Mouse (Mus musculus) forebrain, embryonic 13.5 days (tissue): Measurements from ENCODE around the gene Grrp1. TPM values are rescaled to one million over a fixed set of nuclear protein-coding genes. Genes with fewer than 3 reads are reported as not detected.
"Not testable (repeated sequence)": the region's sequence is repeated elsewhere in the genome, so short reads cannot be mapped to it uniquely, and the experiment has no call there.

Experiments used
- ATAC-seq: fragments of 200-750 bp; cut with Nextera tagmentation; 2 replicates; pipeline ENCODE4 v1.8.0; 2017
- H3K27ac ChIP-seq: fragments of 300-500 bp; sonication (generic); 2 replicates; pipeline ENCODE4 v1.5.1; 2015; ENCODE audit warnings: inconsistent platforms, mild to moderate bottlenecking, moderate library complexity
- H3K27me3 ChIP-seq: fragments of 300-500 bp; sonication (generic); 2 replicates; pipeline ENCODE4 v1.6.1; 2015; ENCODE audit warnings: mild to moderate bottlenecking, inconsistent platforms
- H3K36me3 ChIP-seq: fragments of 300-500 bp; sonication (generic); 2 replicates; pipeline ENCODE4 v1.6.1; 2015; ENCODE audit warnings: mild to moderate bottlenecking, inconsistent platforms; ENCODE audit not compliant: poor library complexity, severe bottlenecking
- H3K4me1 ChIP-seq: fragments of 300-500 bp; sonication (generic); 2 replicates; pipeline ENCODE4 v1.6.1; 2015; ENCODE audit warnings: inconsistent platforms
- H3K4me2 ChIP-seq: fragments of 300-500 bp; sonication (generic); 2 replicates; pipeline ENCODE4 v1.6.1; 2015; ENCODE audit warnings: inconsistent platforms, mild to moderate bottlenecking, moderate library complexity
- H3K4me3 ChIP-seq: fragments of 300-500 bp; sonication (generic); 2 replicates; pipeline ENCODE4 v1.5.1; 2015; ENCODE audit warnings: mild to moderate bottlenecking, inconsistent platforms
- H3K9ac ChIP-seq: fragments of 300-500 bp; sonication (generic); 2 replicates; pipeline ENCODE4 v1.6.1; 2015; ENCODE audit warnings: mild to moderate bottlenecking, inconsistent platforms
- H3K9me3 ChIP-seq: fragments of 300-500 bp; sonication (generic); replicated peaks from 2 replicates; pipeline ENCODE4 v1.6.1; 2016; ENCODE audit warnings: inconsistent platforms
- WGBS: fragments of 180-500 bp; shearing (Covaris S2); methylation state at CpG from one replicate; pipeline ENCODE4 v1.1.7; 2015; 5-methylcytosine and 5-hydroxymethylcytosine counted together
- polyA plus RNA-seq: library from polyadenylated mRNA; unstranded; fragments of >200 nt; fragmentation: Nextera tagmentation; extraction: Ambion mirVana; gene quantifications from 2 replicates; pipeline ENCODE4 v1.2.1, GENCODE M21; 2015

Gene Grrp1
- polyA plus RNA-seq, 1 experiment from 2014 or later: 4.7 TPM

GRCm38 (mm10) chr4:134288397-134289256 lies 34.7 kb upstream of the Grrp1 start:
- Histone ChIP-seq H3K27ac (peak overlapping the region; percentile 99), H3K9ac (peak overlapping the region; percentile 96), H3K27me3 (0 out of 2 replicates have a peak, but pooled peaks cover 7% of the 10 kb centered on the region), H3K4me2 (peak overlapping the region; percentile 79), H3K4me1 (peaks cover 25% of the 10 kb centered on the region), H3K4me3 (peak overlapping the region; percentile 99), H3K36me3 (peaks cover 7% of the 10 kb centered on the region), H3K9me3 (no peaks in the 10 kb centered on the region)
- ATAC-seq: no peak
- WGBS: 50% methylated on average over 11 of the region's 11 CpGs

GRCm38 (mm10) chr4:134287575-134288025 lies 33.7 kb upstream of the Grrp1 start, which contains the start of gene Pdik1l:
Gene Pdik1l (minus strand): TSS chr4:134287895.
- H3K9me3 ChIP-seq: no peaks in the 10 kb centered on the region
- peak within 1 kb of the TSS; percentile 99 for H3K27ac ChIP-seq
- H3K4me2 ChIP-seq: peak within 1 kb of the TSS; percentile 79
- H3K4me1 ChIP-seq: peaks cover 25% of the 10 kb centered on the region
- peaks cover 17% of the 10 kb centered on the region for H3K36me3 ChIP-seq
- no peaks in the 10 kb centered on the region for H3K27me3 ChIP-seq
- H3K9ac ChIP-seq: peak within 1 kb of the TSS; percentile 96
- H3K4me3 ChIP-seq: peak within 1 kb of the TSS; percentile 99
- WGBS: under 1% methylated on average over 43 of the region's 43 CpGs
- peak; percentile 72 for ATAC-seq

- under 1% methylated on average over 58 of the region's 59 CpGs for WGBS
- H3K36me3 ChIP-seq: peaks cover 21% of the 10 kb centered on the region
- no peaks in the 10 kb centered on the region for H3K9me3 ChIP-seq
- peak overlapping the region; percentile 96 for H3K9ac ChIP-seq
- H3K4me3 ChIP-seq: peak overlapping the region; percentile 99
- peak overlapping the region; percentile 79 for H3K4me2 ChIP-seq
- peak; percentile 97 for ATAC-seq
- no peaks in the 10 kb centered on the region for H3K27me3 ChIP-seq
- H3K27ac ChIP-seq: peak overlapping the region; percentile 99
- peaks cover 25% of the 10 kb centered on the region for H3K4me1 ChIP-seq
Measured at GRCm38 (mm10) chr4:134287168-134287564, 33.3 kb upstream of the Grrp1 start.

GRCm38 (mm10) chr4:134286226-134287167 lies 32.6 kb upstream of the Grrp1 start:
- H3K36me3 ChIP-seq: peaks cover 26% of the 10 kb centered on the region
- H3K4me1 ChIP-seq: peaks cover 25% of the 10 kb centered on the region
- peak overlapping the region; percentile 99 for H3K27ac ChIP-seq
- H3K9ac ChIP-seq: peak overlapping the region; percentile 96
- peak overlapping the region; percentile 99 for H3K4me3 ChIP-seq
- H3K27me3 ChIP-seq: no peaks in the 10 kb centered on the region
- peak; percentile 74 for ATAC-seq
- no peaks in the 10 kb centered on the region for H3K9me3 ChIP-seq
- peak overlapping the region; percentile 79 for H3K4me2 ChIP-seq
- WGBS: 3% methylated on average over 59 of the region's 59 CpGs

- H3K4me1 ChIP-seq: peaks cover 25% of the 10 kb centered on the region
- H3K27me3 ChIP-seq: no peaks in the 10 kb centered on the region
- ATAC-seq: no peak
- peaks cover 39% of the 10 kb centered on the region for H3K36me3 ChIP-seq
- H3K4me3 ChIP-seq: no peak overlapping the region
- 89% methylated on average over 2 of the region's 2 CpGs for WGBS
- H3K4me2 ChIP-seq: no peak overlapping the region
- H3K9me3 ChIP-seq: no peaks in the 10 kb centered on the region
- no peak overlapping the region for H3K27ac ChIP-seq
- no peak overlapping the region for H3K9ac ChIP-seq
Measured at GRCm38 (mm10) chr4:134284942-134285341, 31.0 kb upstream of the Grrp1 start.

- H3K4me3 ChIP-seq: no peak overlapping the region
- peaks cover 31% of the 10 kb centered on the region for H3K36me3 ChIP-seq
- no peak overlapping the region for H3K27ac ChIP-seq
- no peaks in the 10 kb centered on the region for H3K27me3 ChIP-seq
- ATAC-seq: no peak
- 6% methylated on average over 14 of the region's 14 CpGs for WGBS
- H3K9me3 ChIP-seq: no peaks in the 10 kb centered on the region
- H3K4me1 ChIP-seq: no peaks in the 10 kb centered on the region
- H3K9ac ChIP-seq: no peak overlapping the region
- peak overlapping the region; percentile 17; the same call in 1 of the 2 replicates for H3K4me2 ChIP-seq
Measured at GRCm38 (mm10) chr4:134273417-134274345, 19.8 kb upstream of the Grrp1 start.

GRCm38 (mm10) chr4:134272731-134273416 lies 19.0 kb upstream of the Grrp1 start:
- H3K9me3 ChIP-seq: no peaks in the 10 kb centered on the region
- WGBS: 40% methylated on average over 12 of the region's 13 CpGs
- no peak for ATAC-seq

GRCm38 (mm10) chr4:134271979-134272378 lies 18.1 kb upstream of the Grrp1 start:
- no peak overlapping the region for H3K27ac ChIP-seq
- no peak for ATAC-seq
- 81% methylated on average over 7 of the region's 7 CpGs for WGBS
- H3K4me1 ChIP-seq: no peaks in the 10 kb centered on the region
- H3K36me3 ChIP-seq: peaks cover 15% of the 10 kb centered on the region
- H3K4me2 ChIP-seq: no peak overlapping the region
- no peaks in the 10 kb centered on the region for H3K27me3 ChIP-seq
- H3K9ac ChIP-seq: no peak overlapping the region
- H3K9me3 ChIP-seq: no peaks in the 10 kb centered on the region
- H3K4me3 ChIP-seq: no peak overlapping the region

More at GRCm38 (mm10) chr4:134272731-134273416, 19.0 kb upstream of the Grrp1 start:
- Histone ChIP-seq H3K4me1 (no peaks in the 10 kb centered on the region), H3K27me3 (no peaks in the 10 kb centered on the region), H3K9ac (no peak overlapping the region), H3K4me3 (no peak overlapping the region), H3K27ac (no peak overlapping the region), H3K36me3 (peaks cover 24% of the 10 kb centered on the region), H3K4me2 (peak overlapping the region; percentile 17; the same call in 1 of the 2 replicates)

GRCm38 (mm10) chr4:134269622-134270021 lies 15.7 kb upstream of the Grrp1 start:
- H3K27me3 ChIP-seq, H3K27ac ChIP-seq, H3K4me3 ChIP-seq, H3K9me3 ChIP-seq, ATAC-seq, H3K9ac ChIP-seq, H3K36me3 ChIP-seq, H3K4me2 ChIP-seq, H3K4me1 ChIP-seq: not testable (repeated sequence)

- no peak for ATAC-seq
- Histone ChIP-seq H3K4me1 (no peaks in the 10 kb centered on the region), H3K9me3 (no peaks in the 10 kb centered on the region), H3K27me3 (no peaks in the 10 kb centered on the region), H3K4me2 (no peak overlapping the region), H3K27ac (no peak overlapping the region), H3K4me3 (no peak overlapping the region), H3K9ac (no peak overlapping the region), H3K36me3 (no peaks in the 10 kb centered on the region)
- WGBS: 87% methylated on average over 19 of the region's 19 CpGs
Measured at GRCm38 (mm10) chr4:134268102-134268655, 14.3 kb upstream of the Grrp1 start.
